Mouse (Mus musculus): ENCODE data around the gene Zfp385c.
A peak's percentile ranks its signal among the peaks of the same experiment; 100 is the strongest.

Gene Zfp385c

GRCm38 (mm10) chr11:100692164-100692616, at the start of gene Zfp385c:
Zfp385c (minus strand) TSS chr11:100692455.
- no peak for DNase-seq (ENCODE audit: low read depth, low spot score)

- no peak for DNase-seq (ENCODE audit: low read depth, low spot score)
Observed at GRCm38 (mm10) chr11:100741348-100741747, 49.1 kb upstream of the Zfp385c start.

GRCm38 (mm10) chr11:100738749-100739148, 46.5 kb upstream of the Zfp385c start:
- DNase-seq (ENCODE audit: low read depth, low spot score), result no peak

GRCm38 (mm10) chr11:100738066-100738604, 45.9 kb upstream of the Zfp385c start, which contains the start of gene Rab5c:
Rab5c (minus strand) TSS chr11:100738215.
- DNase-seq (ENCODE audit: low read depth, low spot score), result peak; percentile 98

- no peak for DNase-seq (ENCODE audit: low read depth, low spot score)
Observed at GRCm38 (mm10) chr11:100737105-100737733, 45.0 kb upstream of the Zfp385c start.

GRCm38 (mm10) chr11:100736746-100737080, 44.5 kb upstream of the Zfp385c start:
- DNase-seq (ENCODE audit: low read depth, low spot score), result no peak

- no peak for DNase-seq (ENCODE audit: low read depth, low spot score)
Observed at GRCm38 (mm10) chr11:100735954-100736745, 43.9 kb upstream of the Zfp385c start.

GRCm38 (mm10) chr11:100735134-100735865, 43.0 kb upstream of the Zfp385c start:
- no peak for DNase-seq (ENCODE audit: low read depth, low spot score)

GRCm38 (mm10) chr11:100730477-100731205, 38.4 kb upstream of the Zfp385c start:
- DNase-seq (ENCODE audit: low read depth, low spot score), result no peak

GRCm38 (mm10) chr11:100729976-100730375, 37.7 kb upstream of the Zfp385c start:
- no peak for DNase-seq (ENCODE audit: low read depth, low spot score)

- no peak for DNase-seq (ENCODE audit: low read depth, low spot score)
Observed at GRCm38 (mm10) chr11:100728601-100729000, 36.3 kb upstream of the Zfp385c start.

- DNase-seq (ENCODE audit: low read depth, low spot score), result no peak
Observed at GRCm38 (mm10) chr11:100727201-100727600, 34.9 kb upstream of the Zfp385c start.

- no peak for DNase-seq (ENCODE audit: low read depth, low spot score)
Observed at GRCm38 (mm10) chr11:100724919-100725512, 32.8 kb upstream of the Zfp385c start.

- no peak for DNase-seq (ENCODE audit: low read depth, low spot score)
Observed at GRCm38 (mm10) chr11:100722493-100723028, 30.3 kb upstream of the Zfp385c start.

- no peak for DNase-seq (ENCODE audit: low read depth, low spot score)
Observed at GRCm38 (mm10) chr11:100721776-100722492, 29.7 kb upstream of the Zfp385c start.

- no peak for DNase-seq (ENCODE audit: low read depth, low spot score)
Observed at GRCm38 (mm10) chr11:100721254-100721653, 29.0 kb upstream of the Zfp385c start.

GRCm38 (mm10) chr11:100720345-100720744, 28.1 kb upstream of the Zfp385c start:
- DNase-seq (ENCODE audit: low read depth, low spot score), result no peak

GRCm38 (mm10) chr11:100719893-100720292, 27.6 kb upstream of the Zfp385c start:
- no peak for DNase-seq (ENCODE audit: low read depth, low spot score)

GRCm38 (mm10) chr11:100719312-100719711, 27.1 kb upstream of the Zfp385c start:
- DNase-seq (ENCODE audit: low read depth, low spot score), result no peak

GRCm38 (mm10) chr11:100718866-100719265, 26.6 kb upstream of the Zfp385c start:
- DNase-seq (ENCODE audit: low read depth, low spot score), result no peak
